Mouse (Mus musculus): ENCODE measurements around the gene Olfr433. TPM values are rescaled to one million over a fixed set of nuclear protein-coding genes. Genes with fewer than 3 reads are reported as not detected.

Gene Olfr433
- total and polyA plus RNA-seq, 3 experiments = 0.12 TPM; not detected in 2

DNA sequence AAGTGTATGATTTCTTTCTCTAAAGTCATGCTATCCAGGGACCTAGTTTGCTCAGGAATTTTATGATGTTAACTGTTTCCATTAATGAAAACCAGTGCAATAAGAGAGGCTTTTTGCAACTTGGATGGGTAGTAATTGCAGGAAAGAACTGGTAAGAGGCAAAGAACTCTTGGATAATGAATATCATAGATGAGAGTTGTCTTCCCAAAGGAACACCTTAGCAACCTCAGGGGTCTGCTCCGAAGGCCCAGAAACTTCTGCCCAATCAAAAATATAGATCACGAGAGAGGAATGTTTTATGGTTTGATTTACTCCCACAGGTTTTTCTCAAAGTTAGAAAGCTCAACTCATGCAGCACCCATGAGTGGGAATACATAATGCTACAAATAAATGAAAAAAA, 43.5 kb downstream of the Olfr433 start, which contains the start of gene Olfr429:
Olfr429 (plus strand) TSS at position 301 of the 400 bp plus-strand sequence.
- H3K9ac ChIP-seq (ENCODE audit: low read depth, low read length) = no peak within 1 kb of the TSS
- no peak within 1 kb of the TSS for H3K27ac ChIP-seq
- 82% methylated on average over 2 of the region's 2 CpGs for WGBS
- H3K4me1 ChIP-seq (ENCODE audit: control insufficient read depth, insufficient read depth, low read length) = no peaks in the 10 kb centered on the region
- DNase-seq = no peak
- no peaks in the 10 kb centered on the region for H3K79me2 ChIP-seq (replicated peaks; ENCODE audit: control insufficient read depth, insufficient read depth, low read length)
- H3K36me3 ChIP-seq (ENCODE audit: control insufficient read depth, insufficient read depth, low read length) = no peaks in the 10 kb centered on the region
- no peak for TF ChIP-seq CTCF (IDR thresholded peaks at IDR 0.05)
- no peak for TF ChIP-seq POLR2A (IDR thresholded peaks at IDR 0.05; ENCODE audit: insufficient read depth, low read depth, low read length)
- no peak for TF ChIP-seq EP300 (IDR thresholded peaks at IDR 0.05; ENCODE audit: insufficient read depth, low read depth, low read length)
- intact Hi-C loops (cut with DNase I) = no loop called here
- no peak within 1 kb of the TSS for H3K4me3 ChIP-seq
- H3K27me3 ChIP-seq (ENCODE audit: control insufficient read depth, insufficient read depth, low read length) = no peaks in the 10 kb centered on the region

Other genes with a start within 250 kb of the Olfr433 start
- gene Ifi211, start 127.7 kb upstream of the Olfr433 start, total RNA-seq (2021) = 1 to 10 TPM; 2.6 to 3.0 TPM
- 0.85 and 1.3 TPM in 2 replicates for gene Ifi211, start 127.7 kb upstream of the Olfr433 start, polyA plus RNA-seq (2012; rRNA removed)
- 10 to 100 TPM; 12.7 to 12.8 TPM for gene Mndal, start 98.2 kb upstream of the Olfr433 start, total RNA-seq (2021)
- gene Mndal, start 98.2 kb upstream of the Olfr433 start, polyA plus RNA-seq (2012; rRNA removed) = 6.6 and 6.8 TPM in 2 replicates
- 10 to 100 TPM in 1 of 2 experiments, 1 to 10 TPM in 1; 9.6 to 14.0 TPM for gene Ifi203, start 98.0 kb upstream of the Olfr433 start, total RNA-seq (2021)
- 10.7 and 21.8 TPM in 2 replicates for gene Ifi203, start 98.0 kb upstream of the Olfr433 start, polyA plus RNA-seq (2012; rRNA removed)
- not detected for gene Ifi202b, start 58.0 kb upstream of the Olfr433 start, total RNA-seq (2021)
- gene Ifi202b, start 58.0 kb upstream of the Olfr433 start, polyA plus RNA-seq (2012; rRNA removed) = 0.38 TPM in 1 of 2 replicates, not detected in the other
- 10 to 100 TPM; 15.8 to 18.2 TPM for gene Ifi205, start 8.9 kb upstream of the Olfr433 start, total RNA-seq (2021)
- 1.8 and 2.5 TPM in 2 replicates for gene Ifi205, start 8.9 kb upstream of the Olfr433 start, polyA plus RNA-seq (2012; rRNA removed)
- not detected for gene Olfr432, start 8.5 kb downstream of the Olfr433 start, total RNA-seq (2021)
- not detected in 2 replicates for gene Olfr432, start 8.5 kb downstream of the Olfr433 start, polyA plus RNA-seq (2012; rRNA removed)
- gene Olfr430, start 25.9 kb downstream of the Olfr433 start, total RNA-seq (2021) = not detected
- gene Olfr430, start 25.9 kb downstream of the Olfr433 start, polyA plus RNA-seq (2012; rRNA removed) = not detected in 2 replicates
- gene Olfr429, start 43.6 kb downstream of the Olfr433 start, total RNA-seq (2021) = not detected
- gene Olfr429, start 43.6 kb downstream of the Olfr433 start, polyA plus RNA-seq (2012; rRNA removed) = not detected in 2 replicates
- gene Olfr427, start 56.2 kb downstream of the Olfr433 start, total RNA-seq (2021) = not detected
- not detected in 2 replicates for gene Olfr427, start 56.2 kb downstream of the Olfr433 start, polyA plus RNA-seq (2012; rRNA removed)
- not detected for gene Olfr231, start 80.5 kb downstream of the Olfr433 start, total RNA-seq (2021)
- not detected in 2 replicates for gene Olfr231, start 80.5 kb downstream of the Olfr433 start, polyA plus RNA-seq (2012; rRNA removed)
- not detected for gene Olfr424, start 90.8 kb downstream of the Olfr433 start, total RNA-seq (2021)
- gene Olfr424, start 90.8 kb downstream of the Olfr433 start, polyA plus RNA-seq (2012; rRNA removed) = not detected in 2 replicates
- gene Olfr420, start 114.9 kb downstream of the Olfr433 start, total RNA-seq (2021) = not detected
- gene Olfr420, start 114.9 kb downstream of the Olfr433 start, polyA plus RNA-seq (2012; rRNA removed) = not detected in 2 replicates
- 10 to 100 TPM in 1 of 2 experiments, 1 to 10 TPM in 1; 7.6 to 12.1 TPM for gene Spta1, start 132.1 kb downstream of the Olfr433 start, total RNA-seq (2021)
- 2.2 and 2.3 TPM in 2 replicates for gene Spta1, start 132.1 kb downstream of the Olfr433 start, polyA plus RNA-seq (2012; rRNA removed)
- gene Olfr419, start 211.4 kb downstream of the Olfr433 start, total RNA-seq (2021) = not detected
- gene Olfr419, start 211.4 kb downstream of the Olfr433 start, polyA plus RNA-seq (2012; rRNA removed) = not detected in 2 replicates